Mouse (Mus musculus) erythroblast, embryonic 14.5 days (primary cell): Measurements from ENCODE around the gene Tpo.

Experiments
- GATA1 ChIP-seq: IDR thresholded peaks from 2 replicates; pipeline ENCODE4 v1.6.1; 2012; ENCODE audit warnings: low read length, inconsistent platforms, mixed read lengths
- TAL1 ChIP-seq: IDR thresholded peaks from 3 replicates; pipeline ENCODE4 v1.6.1; 2012; ENCODE audit warnings: low read length, inconsistent platforms, mixed read lengths

GRCm38 (mm10) chr12:30015501-30015900 is 116.9 kb downstream of the Tpo start:
- TF ChIP-seq GATA1 (no peak), TAL1 (no peak)
